Mouse (Mus musculus) neural tube, embryonic 14.5 days (tissue): ENCODE measurements at regions not wholly inside any gene's neighbourhood (a gene's known extent, or its start where the extent isn't known, plus 50 kb on each side); places are given as distances from the start of the nearest gene placed in this dataset.

Source experiments
- ATAC-seq: fragments of 200-750 bp; cut with Nextera tagmentation; 2 replicates; pipeline ENCODE4 v1.8.0; 2017; ENCODE audit warnings: low read depth, mild to moderate bottlenecking, moderate TSS enrichment, moderate library complexity
- H3K27ac ChIP-seq: fragments of 300-500 bp; sonication (generic); 2 replicates; pipeline ENCODE4 v1.5.1; 2014; ENCODE audit warnings: low read depth, mild to moderate bottlenecking, control low read depth, low read length, moderate library complexity, mixed read lengths
- H3K27me3 ChIP-seq: fragments of 300-500 bp; sonication (generic); 2 replicates; pipeline ENCODE4 v1.6.1; 2014; ENCODE audit warnings: low read length; ENCODE audit not compliant: control insufficient read depth, insufficient read depth
- H3K36me3 ChIP-seq: fragments of 300-500 bp; sonication (generic); 2 replicates; pipeline ENCODE4 v1.6.1; 2014; ENCODE audit warnings: low read length, mixed read lengths; ENCODE audit not compliant: control insufficient read depth, insufficient read depth
- H3K4me1 ChIP-seq: fragments of 300-500 bp; sonication (generic); 2 replicates; pipeline ENCODE4 v1.6.1; 2014; ENCODE audit warnings: low read length; ENCODE audit not compliant: control insufficient read depth, insufficient read depth
- H3K4me2 ChIP-seq: fragments of 300-500 bp; sonication (generic); 2 replicates; pipeline ENCODE4 v1.6.1; 2014; ENCODE audit warnings: mild to moderate bottlenecking, low read depth, low read length, control low read depth
- H3K4me3 ChIP-seq: fragments of 300-500 bp; sonication (generic); 2 replicates; pipeline ENCODE4 v1.5.1; 2014; ENCODE audit warnings: low read depth, low read length, control low read depth, mixed read lengths
- H3K9ac ChIP-seq: fragments of 300-500 bp; sonication (generic); replicated peaks from 2 replicates; pipeline ENCODE4 v1.6.1; 2014; ENCODE audit warnings: low read depth, mild to moderate bottlenecking, control low read depth, low read length, mixed read lengths
- H3K9me3 ChIP-seq: fragments of 300-500 bp; sonication (generic); 2 replicates; pipeline ENCODE4 v1.6.1; 2016; ENCODE audit warnings: low read length; ENCODE audit not compliant: control insufficient read depth
- WGBS: fragments of 180-500 bp; shearing (Covaris S2); extraction: QIAGEN DNeasy Blood & Tissue Kit; methylation state at CpG from one replicate; pipeline ENCODE4 v1.1.7; 2014; 5-methylcytosine and 5-hydroxymethylcytosine counted together

- Histone ChIP-seq H3K36me3 (no peaks in the 10 kb centered on the region), H3K27me3 (no peaks in the 10 kb centered on the region), H3K4me3 (no peak overlapping the region), H3K27ac (no peak overlapping the region), H3K4me2 (no peak overlapping the region), H3K9ac (no peak overlapping the region), H3K9me3 (no peaks in the 10 kb centered on the region), H3K4me1 (no peaks in the 10 kb centered on the region)
- WGBS, result 74% methylated on average over 3 of the region's 3 CpGs
- no peak for ATAC-seq
These were observed 599.8 kb upstream of the Gcfc2 start for GRCm38 (mm10) chr6:81323690-81324089.

GRCm38 (mm10) chr6:81363969-81364529, 559.4 kb upstream of the Gcfc2 start:
- ATAC-seq, result peak; percentile 79
- 59% methylated on average over 7 of the region's 7 CpGs for WGBS

GRCm38 (mm10) chr6:81388484-81388883, 535.0 kb upstream of the Gcfc2 start:
- WGBS, result 82% methylated on average over 4 of the region's 4 CpGs
- Histone ChIP-seq H3K9me3 (no peaks in the 10 kb centered on the region), H3K27me3 (no peaks in the 10 kb centered on the region), H3K27ac (no peak overlapping the region), H3K4me3 (no peak overlapping the region), H3K4me1 (no peaks in the 10 kb centered on the region), H3K9ac (no peak overlapping the region), H3K36me3 (no peaks in the 10 kb centered on the region), H3K4me2 (no peak overlapping the region)
- no peak for ATAC-seq

More at GRCm38 (mm10) chr6:81363969-81364529, 559.4 kb upstream of the Gcfc2 start:
- H3K27ac ChIP-seq, result no peak overlapping the region
- H3K4me3 ChIP-seq, result no peak overlapping the region
- H3K9ac ChIP-seq, result no peak overlapping the region
- H3K27me3 ChIP-seq, result no peaks in the 10 kb centered on the region
- H3K4me1 ChIP-seq, result no peaks in the 10 kb centered on the region
- H3K36me3 ChIP-seq, result no peaks in the 10 kb centered on the region
- no peaks in the 10 kb centered on the region for H3K9me3 ChIP-seq
- no peak overlapping the region for H3K4me2 ChIP-seq

- ATAC-seq, result no peak
- no peaks in the 10 kb centered on the region for H3K36me3 ChIP-seq
- H3K9ac ChIP-seq, result no peak overlapping the region
- H3K4me2 ChIP-seq, result no peak overlapping the region
- H3K27me3 ChIP-seq, result no peaks in the 10 kb centered on the region
- no peak overlapping the region for H3K27ac ChIP-seq
- H3K4me1 ChIP-seq, result no peaks in the 10 kb centered on the region
- no peaks in the 10 kb centered on the region for H3K9me3 ChIP-seq
- H3K4me3 ChIP-seq, result no peak overlapping the region
These were observed 520.3 kb upstream of the Gcfc2 start for GRCm38 (mm10) chr6:81403122-81403521.

- H3K27ac ChIP-seq, result no peak overlapping the region
- H3K9me3 ChIP-seq, result no peaks in the 10 kb centered on the region
- H3K4me3 ChIP-seq, result no peak overlapping the region
- ATAC-seq, result no peak
- H3K27me3 ChIP-seq, result no peaks in the 10 kb centered on the region
- H3K4me2 ChIP-seq, result no peak overlapping the region
- no peak overlapping the region for H3K9ac ChIP-seq
- WGBS, result 88% methylated on average over 5 of the region's 5 CpGs
- no peaks in the 10 kb centered on the region for H3K4me1 ChIP-seq
- H3K36me3 ChIP-seq, result no peaks in the 10 kb centered on the region
These were observed 509.9 kb upstream of the Gcfc2 start for GRCm38 (mm10) chr6:81413611-81414010.

- no peak for ATAC-seq
- WGBS, result 89% methylated on average over 6 of the region's 6 CpGs
These were observed 488.7 kb upstream of the Gcfc2 start for GRCm38 (mm10) chr6:81434745-81435144.

GRCm38 (mm10) chr6:81438951-81439722, 484.3 kb upstream of the Gcfc2 start:
- no peak for ATAC-seq

More at GRCm38 (mm10) chr6:81434745-81435144, 488.7 kb upstream of the Gcfc2 start:
- H3K4me1 ChIP-seq, result no peaks in the 10 kb centered on the region
- no peak overlapping the region for H3K27ac ChIP-seq
- H3K4me2 ChIP-seq, result no peak overlapping the region
- H3K36me3 ChIP-seq, result no peaks in the 10 kb centered on the region
- H3K9me3 ChIP-seq, result no peaks in the 10 kb centered on the region
- no peak overlapping the region for H3K9ac ChIP-seq
- no peak overlapping the region for H3K4me3 ChIP-seq
- H3K27me3 ChIP-seq, result no peaks in the 10 kb centered on the region

GRCm38 (mm10) chr6:81441396-81441795, 482.1 kb upstream of the Gcfc2 start:
- no peaks in the 10 kb centered on the region for H3K27me3 ChIP-seq
- H3K4me1 ChIP-seq, result no peaks in the 10 kb centered on the region
- H3K27ac ChIP-seq, result no peak overlapping the region
- ATAC-seq, result no peak
- H3K9me3 ChIP-seq, result no peaks in the 10 kb centered on the region
- H3K9ac ChIP-seq, result no peak overlapping the region
- no peak overlapping the region for H3K4me2 ChIP-seq
- no peaks in the 10 kb centered on the region for H3K36me3 ChIP-seq
- no peak overlapping the region for H3K4me3 ChIP-seq

More at GRCm38 (mm10) chr6:81438951-81439722, 484.3 kb upstream of the Gcfc2 start:
- Histone ChIP-seq H3K27ac (no peak overlapping the region), H3K9me3 (no peaks in the 10 kb centered on the region), H3K4me1 (no peaks in the 10 kb centered on the region), H3K9ac (no peak overlapping the region), H3K36me3 (no peaks in the 10 kb centered on the region), H3K4me3 (no peak overlapping the region), H3K27me3 (no peaks in the 10 kb centered on the region), H3K4me2 (no peak overlapping the region)
- WGBS, result 94% methylated on average over 2 of the region's 2 CpGs

GRCm38 (mm10) chr6:81446019-81446800, 477.3 kb upstream of the Gcfc2 start:
- H3K36me3 ChIP-seq, result no peaks in the 10 kb centered on the region
- H3K27me3 ChIP-seq, result no peaks in the 10 kb centered on the region
- H3K9me3 ChIP-seq, result no peaks in the 10 kb centered on the region
- ATAC-seq, result no peak
- H3K4me2 ChIP-seq, result no peak overlapping the region
- no peak overlapping the region for H3K27ac ChIP-seq
- WGBS, result 81% methylated on average over 1 of the region's 1 CpGs
- no peaks in the 10 kb centered on the region for H3K4me1 ChIP-seq
- no peak overlapping the region for H3K4me3 ChIP-seq
- H3K9ac ChIP-seq, result no peak overlapping the region
